Mouse (Mus musculus) intestine, embryonic 16.5 days (tissue): Measurements from ENCODE around the gene Gdf15. TPM values are rescaled to one million over a fixed set of nuclear protein-coding genes. Genes with fewer than 3 reads are reported as not detected.

Experiments used
- ATAC-seq: fragments of 200-750 bp; cut with Nextera tagmentation; 2 replicates; pipeline ENCODE4 v1.8.0; 2017; ENCODE audit warnings: moderate TSS enrichment, moderate library complexity
- H3K27ac ChIP-seq: fragments of 300-500 bp; sonication (generic); 2 replicates; pipeline ENCODE4 v1.5.1; 2014; ENCODE audit warnings: mild to moderate bottlenecking, low read length
- H3K27me3 ChIP-seq: fragments of 300-500 bp; sonication (generic); replicated peaks from 2 replicates; pipeline ENCODE4 v1.6.1; 2014; ENCODE audit warnings: low read length, control low read depth, mixed read lengths; ENCODE audit not compliant: control insufficient read depth, insufficient read depth
- H3K36me3 ChIP-seq: fragments of 300-500 bp; sonication (generic); 2 replicates; pipeline ENCODE4 v1.6.1; 2014; ENCODE audit warnings: low read length, control low read depth; ENCODE audit not compliant: control insufficient read depth, insufficient read depth
- H3K4me1 ChIP-seq: fragments of 300-500 bp; sonication (generic); 2 replicates; pipeline ENCODE4 v1.6.1; 2014; ENCODE audit warnings: low read length, control low read depth, mixed read lengths; ENCODE audit not compliant: control insufficient read depth, insufficient read depth
- H3K4me2 ChIP-seq: fragments of 300-500 bp; sonication (generic); 2 replicates; pipeline ENCODE4 v1.6.1; 2014; ENCODE audit warnings: low read depth, low read length, control low read depth
- H3K4me3 ChIP-seq: fragments of 300-500 bp; sonication (generic); 2 replicates; pipeline ENCODE4 v1.5.1; 2014; ENCODE audit warnings: mild to moderate bottlenecking, low read length
- H3K9ac ChIP-seq: fragments of 300-500 bp; sonication (generic); 2 replicates; pipeline ENCODE4 v1.6.1; 2014; ENCODE audit warnings: low read depth, low read length
- H3K9me3 ChIP-seq: fragments of 300-500 bp; sonication (generic); 2 replicates; pipeline ENCODE4 v1.6.1; 2016; ENCODE audit warnings: low read length, control low read depth; ENCODE audit not compliant: control insufficient read depth
- WGBS: fragments of 180-500 bp; shearing (Covaris S2); extraction: QIAGEN DNeasy Blood & Tissue Kit; methylation state at CpG from one replicate; pipeline ENCODE4 v1.1.7; 2014; 5-methylcytosine and 5-hydroxymethylcytosine counted together
- polyA plus RNA-seq: library from polyadenylated mRNA; unstranded; fragments of >200 nt; fragmentation: Nextera tagmentation; extraction: Ambion mirVana; gene quantifications from 2 replicates; pipeline ENCODE4 v1.2.1, GENCODE M21; 2015

Gdf15 gene
- polyA plus RNA-seq, 1 experiment from 2014 or later = 3.6 TPM

- Histone ChIP-seq H3K4me3 (peak overlapping the region; percentile 83), H3K9me3 (no peaks in the 10 kb centered on the region), H3K9ac (peak overlapping the region; percentile 89), H3K27ac (no peak overlapping the region), H3K27me3 (no peaks in the 10 kb centered on the region), H3K4me2 (peak overlapping the region; percentile 99), H3K36me3 (no peaks in the 10 kb centered on the region), H3K4me1 (peaks cover 36% of the 10 kb centered on the region)
- 64% methylated on average over 18 of the region's 18 CpGs for WGBS
- ATAC-seq = no peak
Observed at GRCm38 (mm10) chr8:70606780-70607602, 25.3 kb downstream of the Gdf15 start.

- no peak for ATAC-seq
- Histone ChIP-seq H3K4me3 (no peak overlapping the region), H3K27ac (no peak overlapping the region), H3K4me2 (no peak overlapping the region), H3K4me1 (peaks cover 40% of the 10 kb centered on the region), H3K9ac (peak overlapping the region; percentile 89; the same call in 1 of the 2 replicates), H3K36me3 (no peaks in the 10 kb centered on the region), H3K9me3 (no peaks in the 10 kb centered on the region), H3K27me3 (no peaks in the 10 kb centered on the region)
- 79% methylated on average over 9 of the region's 9 CpGs for WGBS
Observed at GRCm38 (mm10) chr8:70605871-70606779, 26.1 kb downstream of the Gdf15 start.

- no peak overlapping the region for H3K27ac ChIP-seq
- peaks cover 41% of the 10 kb centered on the region for H3K4me1 ChIP-seq
- 92% methylated on average over 7 of the region's 7 CpGs for WGBS
- H3K4me3 ChIP-seq = no peak overlapping the region
- no peak for ATAC-seq
- H3K27me3 ChIP-seq = no peaks in the 10 kb centered on the region
- no peak overlapping the region for H3K9ac ChIP-seq
- H3K4me2 ChIP-seq = no peak overlapping the region
- H3K36me3 ChIP-seq = no peaks in the 10 kb centered on the region
- H3K9me3 ChIP-seq = no peaks in the 10 kb centered on the region
Observed at GRCm38 (mm10) chr8:70604558-70604957, 27.7 kb downstream of the Gdf15 start.

DNA sequence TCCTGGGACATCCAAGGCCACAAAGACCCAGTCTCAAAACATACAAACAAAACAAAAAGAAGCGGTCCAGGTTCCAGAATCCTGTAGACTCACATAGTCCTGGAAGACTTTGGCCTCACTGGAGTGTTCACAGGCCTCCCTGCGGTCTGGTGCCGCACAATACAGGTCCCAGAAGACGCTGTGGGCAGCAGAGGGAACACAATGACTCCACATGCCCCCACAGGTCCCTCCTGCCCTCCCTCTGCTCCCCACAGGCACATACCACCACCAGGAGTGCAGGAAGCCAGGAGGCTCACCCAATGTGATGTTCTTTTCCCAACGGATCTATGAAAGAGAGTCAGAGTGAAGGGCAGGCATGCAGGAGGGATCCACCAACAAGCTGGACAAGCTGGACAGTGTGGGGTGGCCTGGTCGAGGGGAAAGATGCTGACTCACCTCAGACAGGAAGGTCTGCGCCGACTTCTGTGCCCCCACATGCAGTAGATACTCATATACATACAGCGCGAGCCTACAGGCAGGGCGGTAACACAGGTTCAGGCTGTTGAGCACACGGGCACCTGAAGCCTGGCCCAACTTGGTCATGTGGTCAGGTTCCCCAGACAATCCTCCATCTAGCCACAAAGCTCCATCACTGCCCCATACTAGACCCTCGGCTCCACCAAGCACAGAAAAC, 30.0 kb downstream of the Gdf15 start:
- WGBS = 92% methylated on average over 13 of the region's 13 CpGs
- no peaks in the 10 kb centered on the region for H3K9me3 ChIP-seq
- peaks cover 41% of the 10 kb centered on the region for H3K4me1 ChIP-seq
- no peak overlapping the region for H3K4me3 ChIP-seq
- no peak for ATAC-seq
- H3K27me3 ChIP-seq = no peaks in the 10 kb centered on the region
- no peak overlapping the region for H3K9ac ChIP-seq
- no peaks in the 10 kb centered on the region for H3K36me3 ChIP-seq
- no peak overlapping the region for H3K4me2 ChIP-seq
- H3K27ac ChIP-seq = no peak overlapping the region

DNA sequence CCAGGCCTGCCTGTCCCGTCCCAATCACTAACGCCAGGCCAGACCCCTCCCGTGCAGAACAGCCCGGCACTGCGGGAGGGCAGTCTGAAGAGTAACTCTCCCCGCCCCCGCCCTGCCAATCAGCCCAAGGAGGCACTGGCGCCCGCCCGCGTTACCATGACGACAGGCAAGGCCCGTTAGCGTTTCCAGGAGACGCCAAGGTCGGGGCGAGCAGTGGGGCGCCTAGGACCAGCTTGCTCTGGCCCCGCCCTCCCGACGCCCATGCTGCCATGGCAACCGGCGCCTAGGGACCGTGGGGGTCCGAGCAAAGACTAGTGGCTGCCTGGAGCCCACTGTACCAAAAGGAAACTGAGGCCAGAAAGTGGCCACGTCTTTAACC, 31.0 kb downstream of the Gdf15 start:
- H3K9ac ChIP-seq = no peak overlapping the region
- ATAC-seq = peak; percentile 36
- peaks cover 4% of the 10 kb centered on the region; the same call in 1 of the 2 replicates for H3K36me3 ChIP-seq
- no peaks in the 10 kb centered on the region for H3K27me3 ChIP-seq
- H3K4me3 ChIP-seq = 0 out of 2 replicates have a peak overlapping the region, but pooled peaks have one; percentile 11
- H3K27ac ChIP-seq = peak overlapping the region; percentile 55; the same call in 1 of the 2 replicates
- H3K9me3 ChIP-seq = no peaks in the 10 kb centered on the region
- H3K4me1 ChIP-seq = peaks cover 40% of the 10 kb centered on the region
- 3% methylated on average over 26 of the region's 26 CpGs for WGBS
- peak overlapping the region; percentile 45 for H3K4me2 ChIP-seq

DNA sequence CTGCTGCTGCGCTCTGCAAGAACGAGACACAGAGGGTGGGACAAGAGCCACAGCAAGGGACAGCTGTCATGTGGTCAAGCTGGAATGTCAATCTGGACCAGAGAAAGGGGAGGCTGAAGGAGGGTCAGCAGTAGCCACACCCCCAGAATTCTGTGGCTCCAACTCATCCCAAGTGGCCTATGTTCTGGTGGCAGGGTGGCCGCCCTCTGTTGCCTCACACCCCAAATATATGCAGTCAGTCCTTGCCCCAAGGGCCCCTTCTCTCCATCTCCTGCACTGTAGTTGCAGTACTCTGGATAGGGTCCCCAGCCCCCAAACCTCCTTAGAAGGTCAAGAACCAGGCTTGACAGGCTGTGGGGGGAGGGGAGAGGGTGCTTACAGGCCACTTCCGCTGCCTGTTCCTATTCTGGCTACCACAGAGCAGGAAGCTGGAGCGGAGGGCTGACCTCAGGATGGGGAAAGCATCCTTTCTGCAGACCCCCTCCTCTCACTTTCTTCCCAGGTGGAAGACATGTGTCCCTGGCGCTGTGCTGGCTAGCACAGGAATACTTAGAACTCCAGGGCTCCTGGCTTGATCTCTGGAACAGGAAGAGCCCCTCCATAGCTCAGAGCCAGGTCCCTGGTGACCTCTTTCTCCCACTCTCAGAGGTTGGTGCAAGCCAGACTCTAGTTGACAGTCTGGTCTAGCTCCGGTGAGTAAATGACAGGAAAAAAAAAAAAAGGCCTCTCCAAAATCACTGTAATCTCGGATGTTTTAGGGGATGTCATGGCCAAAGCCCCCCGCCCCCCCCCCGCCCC, 31.6 kb downstream of the Gdf15 start:
- Histone ChIP-seq H3K4me2 (peak overlapping the region; percentile 45; the same call in 1 of the 2 replicates), H3K27ac (peak overlapping the region; percentile 55; the same call in 1 of the 2 replicates), H3K4me1 (peaks cover 39% of the 10 kb centered on the region), H3K9ac (no peak overlapping the region), H3K9me3 (no peaks in the 10 kb centered on the region), H3K4me3 (no peak overlapping the region), H3K27me3 (no peaks in the 10 kb centered on the region), H3K36me3 (peaks cover 10% of the 10 kb centered on the region)
- ATAC-seq = no peak; the same call in 1 of the 2 replicates
- WGBS = 32% methylated on average over 10 of the region's 10 CpGs

DNA sequence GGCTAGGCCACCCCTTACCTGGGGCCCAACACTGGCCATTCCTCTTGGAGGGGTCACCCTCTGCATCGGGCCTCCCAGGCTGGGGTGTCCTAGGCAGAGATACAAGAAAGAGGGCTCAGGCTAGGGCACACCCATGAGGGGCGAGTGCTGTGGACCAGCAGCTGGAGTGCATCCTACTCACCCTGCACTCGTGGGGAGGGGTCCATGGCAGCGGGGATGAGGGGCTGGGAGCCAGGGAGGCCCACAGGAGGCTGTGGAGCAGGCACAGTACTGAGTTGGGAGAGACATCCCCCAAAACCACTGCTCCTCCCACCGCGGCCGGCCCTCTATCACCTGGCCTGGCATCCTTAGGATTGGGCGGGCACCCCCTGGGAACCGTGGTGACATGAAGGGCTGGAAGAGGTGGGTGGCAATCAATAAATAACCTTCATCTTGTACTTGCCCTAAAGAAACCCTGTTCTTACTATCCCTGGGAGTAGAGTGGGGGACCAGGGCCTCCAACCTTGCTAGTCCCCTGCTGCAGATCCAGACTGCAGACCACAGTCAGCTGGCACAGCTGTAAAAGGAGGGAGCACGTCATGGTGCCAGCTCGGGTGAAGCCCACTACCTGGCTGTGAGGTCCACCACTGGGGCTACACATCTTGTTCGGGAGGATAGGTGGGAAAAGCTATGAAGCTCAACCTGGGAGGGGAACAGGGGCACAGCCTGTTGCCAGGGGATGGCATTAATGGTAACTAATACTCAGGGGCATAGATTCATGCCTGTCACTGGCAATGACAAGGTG, 32.6 kb downstream of the Gdf15 start:
- Histone ChIP-seq H3K27ac (no peak overlapping the region), H3K4me2 (no peak overlapping the region), H3K9ac (no peak overlapping the region), H3K36me3 (peaks cover 11% of the 10 kb centered on the region), H3K4me3 (no peak overlapping the region), H3K27me3 (no peaks in the 10 kb centered on the region), H3K4me1 (peaks cover 49% of the 10 kb centered on the region), H3K9me3 (no peaks in the 10 kb centered on the region)
- 81% methylated on average over 12 of the region's 12 CpGs for WGBS
- no peak for ATAC-seq

DNA sequence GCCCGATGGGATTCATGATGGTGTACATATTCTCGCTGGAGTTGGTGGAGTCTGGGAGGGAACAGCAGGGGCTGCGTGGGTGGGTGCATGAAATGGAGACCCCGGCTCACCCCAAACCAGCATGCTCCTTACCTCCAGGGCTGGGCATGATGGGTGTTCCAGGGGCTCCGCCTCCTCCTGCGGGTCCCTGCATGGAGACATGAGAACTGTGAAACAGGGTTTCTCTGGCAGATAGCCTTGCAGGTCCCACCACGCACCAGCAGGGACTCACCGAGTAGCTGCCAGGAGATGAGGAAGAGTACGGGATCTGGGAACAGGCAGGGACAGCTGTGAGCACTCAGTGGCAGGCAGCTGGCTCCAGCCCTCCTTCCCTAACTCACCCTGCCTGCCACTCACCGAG, 33.5 kb downstream of the Gdf15 start:
- peak overlapping the region; percentile 70 for H3K9ac ChIP-seq
- no peaks in the 10 kb centered on the region for H3K27me3 ChIP-seq
- WGBS = 29% methylated on average over 10 of the region's 10 CpGs
- peaks cover 11% of the 10 kb centered on the region for H3K36me3 ChIP-seq
- H3K4me2 ChIP-seq = peak overlapping the region; percentile 77
- peak overlapping the region; percentile 47 for H3K4me3 ChIP-seq
- no peaks in the 10 kb centered on the region for H3K9me3 ChIP-seq
- H3K4me1 ChIP-seq = peaks cover 51% of the 10 kb centered on the region
- no peak for ATAC-seq
- H3K27ac ChIP-seq = no peak overlapping the region
